Mouse (Mus musculus): ENCODE data around the gene Htra2.

Gene Htra2

DNA sequence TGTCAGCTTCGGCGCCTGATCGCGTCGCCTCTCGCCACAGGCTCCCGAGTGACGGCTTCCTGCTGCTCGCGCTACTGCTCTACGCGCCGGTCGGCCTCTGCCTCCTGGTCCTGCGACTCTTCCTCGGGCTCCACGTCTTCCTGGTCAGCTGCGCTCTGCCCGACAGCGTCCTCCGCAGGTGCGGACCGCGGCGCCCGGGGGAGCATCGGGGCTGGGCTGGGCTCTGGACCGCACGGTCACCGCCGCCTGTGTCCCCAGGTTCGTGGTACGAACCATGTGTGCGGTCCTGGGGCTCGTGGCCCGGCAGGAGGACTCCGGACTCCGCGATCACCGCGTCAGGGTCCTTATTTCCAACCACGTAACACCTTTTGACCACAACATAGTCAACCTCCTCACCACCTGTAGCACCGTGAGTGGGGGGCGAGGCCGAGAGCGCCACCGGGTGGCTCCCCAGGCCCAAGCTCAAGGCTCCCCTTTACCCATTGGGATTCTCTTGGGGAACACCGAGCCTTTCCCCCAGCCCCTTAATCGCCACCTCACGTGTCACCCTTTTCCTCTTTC, at the start of gene Htra2:
Gene Htra2 (minus strand): TSS at position 403 of the 561 bp plus-strand sequence.
- DNase-seq (ENCODE audit: low spot score), result no peak

DNA sequence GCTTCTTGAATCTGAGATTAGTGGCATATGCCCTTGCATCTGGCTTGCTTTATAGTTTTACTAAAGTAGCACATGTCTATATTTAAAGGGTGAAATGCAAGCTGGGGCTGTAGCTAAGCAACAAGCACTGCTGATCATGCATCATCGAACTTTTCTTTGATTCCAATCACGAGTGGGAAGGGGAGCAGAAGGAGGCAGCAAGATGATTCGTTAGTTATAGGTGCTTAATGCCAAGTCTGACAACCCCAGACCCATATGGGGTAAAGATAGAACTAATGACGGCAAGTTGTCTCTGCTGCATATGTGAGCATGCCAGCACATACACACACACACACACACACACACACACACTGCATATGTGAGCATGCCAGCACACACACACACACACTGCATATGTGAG, 49.1 kb upstream of the Htra2 start:
- no peak for DNase-seq (ENCODE audit: low spot score)

DNA sequence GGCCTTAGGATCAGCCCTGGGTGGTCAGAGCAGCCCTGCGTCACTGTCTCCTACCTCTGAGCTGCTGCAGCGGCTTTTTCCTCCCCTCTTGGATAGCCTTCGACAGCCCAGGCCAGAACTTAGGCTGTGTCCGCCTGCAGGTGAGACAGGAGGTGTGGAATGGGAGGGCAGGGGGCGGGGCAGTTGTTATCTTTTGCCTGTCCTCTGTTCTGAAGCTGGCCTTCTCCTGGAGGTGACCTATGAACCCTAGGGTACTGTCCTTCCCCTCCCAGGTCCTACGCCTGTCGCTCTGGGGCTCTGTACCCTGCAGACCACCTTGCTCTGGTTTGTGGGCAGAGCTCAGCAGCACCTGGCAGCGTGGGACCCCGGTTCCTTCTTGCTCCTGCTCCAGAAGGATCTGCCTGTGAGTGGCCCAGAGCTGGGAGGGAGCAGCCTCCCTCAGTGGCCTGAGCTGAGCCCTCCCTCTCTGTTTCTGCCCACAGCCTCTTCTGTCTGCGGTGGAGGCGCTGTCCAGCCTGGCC, 48.1 kb upstream of the Htra2 start:
- DNase-seq (ENCODE audit: low spot score), result no peak

DNA sequence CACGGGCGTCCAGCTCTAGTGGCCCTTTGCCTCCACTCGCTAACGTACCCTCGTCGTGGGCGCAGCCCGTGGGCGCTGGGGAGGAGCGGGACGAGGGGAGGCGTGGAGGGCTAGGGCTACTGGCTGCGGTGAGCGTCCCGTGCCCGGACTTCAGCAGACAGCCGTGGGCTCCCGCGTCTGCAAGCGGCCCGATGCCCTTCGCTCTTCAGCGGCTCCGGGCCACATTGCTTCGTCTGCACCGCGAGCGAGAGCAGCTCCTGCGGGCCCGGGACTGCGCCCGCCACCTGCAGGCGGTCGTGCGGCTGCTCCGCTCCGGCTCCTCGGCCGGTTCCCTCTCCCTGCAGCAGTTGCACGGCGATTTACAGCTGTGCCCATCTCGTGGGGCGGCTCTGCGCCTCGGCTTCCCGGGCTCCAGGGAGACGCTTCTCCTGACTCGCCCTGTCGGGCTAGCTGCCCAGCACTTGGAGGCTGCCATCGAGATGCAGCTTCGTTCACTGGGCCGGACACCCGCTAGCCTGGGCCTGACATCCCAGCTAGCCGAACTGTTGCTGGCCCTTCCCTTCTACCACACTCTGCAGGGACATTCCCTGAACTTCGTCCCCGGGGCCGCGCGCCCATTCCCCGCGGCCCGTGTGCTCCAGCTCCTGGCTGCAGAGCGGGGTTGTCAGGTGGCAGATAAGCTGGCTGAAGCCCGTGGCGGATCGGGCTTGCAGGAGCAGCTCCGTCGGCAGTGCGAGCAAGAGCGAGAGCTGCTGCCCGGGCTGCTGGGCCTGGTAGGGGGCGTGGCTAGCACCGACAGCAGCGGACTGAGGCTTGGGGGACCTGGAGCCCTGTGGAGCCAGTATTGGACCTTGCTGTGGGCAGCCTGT, 46.8 kb upstream of the Htra2 start:
- DNase-seq (ENCODE audit: low spot score), result no peak

DNA sequence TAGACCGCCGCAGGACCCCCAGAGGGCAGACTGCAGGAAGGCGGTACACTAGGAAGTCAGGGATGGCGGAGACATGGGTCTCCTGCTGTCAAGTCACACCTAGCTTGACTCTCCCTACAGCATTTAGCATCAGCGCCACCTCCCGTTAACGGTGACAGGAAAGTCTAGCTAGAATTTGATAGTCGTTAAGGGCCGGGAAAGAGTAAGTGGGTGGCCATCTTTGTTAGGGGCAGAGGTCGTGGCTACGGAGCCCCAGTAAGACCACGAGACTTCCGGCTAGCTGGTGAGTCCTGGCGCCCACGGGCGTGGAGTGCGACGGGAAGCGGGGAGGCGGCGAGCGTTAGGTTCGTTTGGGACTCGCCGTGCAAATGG, 46.2 kb upstream of the Htra2 start, which contains the start of the genes Ccdc142 and Gm42688:
Gene Ccdc142 (plus strand): TSS at position 286 of the 372 bp plus-strand sequence.
Gene Gm42688 (plus strand): TSS at position 302 of the 372 bp plus-strand sequence.
- peak; percentile 89 for DNase-seq (ENCODE audit: low spot score)

DNA sequence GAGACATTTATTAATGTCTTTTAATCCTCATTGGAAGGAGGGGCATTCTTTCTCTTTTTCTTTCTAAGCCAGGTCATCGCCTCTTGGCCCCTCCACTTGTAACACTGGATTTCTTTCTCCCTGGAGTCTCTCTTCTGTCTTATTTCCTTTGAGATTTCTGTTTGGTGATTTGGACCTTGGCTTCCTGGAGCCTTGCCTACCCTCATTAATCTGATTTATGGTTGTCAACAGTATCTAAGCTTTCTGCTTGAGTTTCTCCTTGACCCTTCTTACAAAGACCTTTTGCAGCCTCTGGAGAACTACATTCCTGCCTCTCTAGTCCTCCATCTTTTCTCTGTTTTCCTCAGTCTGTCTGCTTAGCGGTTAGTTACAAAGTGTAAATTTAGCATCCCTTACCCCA, 43.3 kb upstream of the Htra2 start:
- no peak for DNase-seq (ENCODE audit: low spot score)

DNA sequence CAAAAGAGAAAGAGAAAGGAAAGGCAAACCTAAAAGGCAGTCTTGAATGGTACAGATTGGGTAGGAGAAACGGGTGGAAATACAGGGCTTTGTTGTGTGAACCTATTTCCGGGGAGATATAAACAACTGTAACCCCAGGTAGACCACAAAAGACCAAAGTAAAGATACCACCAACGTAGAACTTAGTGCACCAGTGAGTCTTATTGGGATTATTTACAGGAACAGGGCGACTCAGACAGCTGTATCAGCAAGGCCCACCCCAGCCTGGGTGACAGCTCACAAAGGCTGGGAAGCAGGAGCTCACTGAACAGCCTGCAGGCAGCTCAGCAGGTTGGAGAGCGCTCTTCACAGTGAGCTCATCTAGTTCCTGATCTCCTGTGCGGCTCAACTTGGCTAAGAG, 40.9 kb upstream of the Htra2 start:
- DNase-seq (ENCODE audit: low spot score), result no peak

DNA sequence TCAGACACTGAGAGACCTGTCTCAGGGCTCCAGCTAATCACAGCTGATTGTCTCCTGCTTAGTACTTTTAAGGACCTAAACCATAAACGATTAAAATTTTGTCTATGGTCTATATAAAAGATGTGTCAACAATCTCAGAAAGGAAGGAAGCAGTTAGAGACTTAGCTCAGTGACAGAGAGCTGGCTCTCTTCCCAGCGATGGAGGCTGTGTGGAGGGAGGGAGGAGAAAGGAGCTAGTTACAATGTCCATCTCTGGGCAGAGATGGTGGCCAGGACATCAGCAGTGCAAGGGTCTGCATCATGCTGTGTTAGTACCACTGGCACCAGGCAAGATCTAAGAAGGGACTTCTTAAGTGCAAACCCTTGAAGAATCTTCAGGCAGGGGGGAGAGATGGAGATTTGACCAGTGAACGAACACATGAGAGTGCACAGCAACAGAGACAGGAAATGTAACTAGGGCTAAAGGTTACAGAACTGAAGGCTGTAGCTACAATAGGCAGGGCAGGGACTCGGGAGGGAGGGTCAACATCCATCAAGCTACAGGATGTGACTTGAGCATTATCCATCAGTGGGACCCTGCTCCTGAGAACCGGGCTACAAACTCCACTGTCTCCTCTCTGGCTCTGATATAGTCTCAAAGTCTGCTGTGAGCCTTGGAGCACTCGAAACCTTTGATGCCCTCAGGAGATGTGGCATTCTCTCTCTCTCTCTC, 37.5 kb upstream of the Htra2 start:
- DNase-seq (ENCODE audit: low spot score), result no peak

DNA sequence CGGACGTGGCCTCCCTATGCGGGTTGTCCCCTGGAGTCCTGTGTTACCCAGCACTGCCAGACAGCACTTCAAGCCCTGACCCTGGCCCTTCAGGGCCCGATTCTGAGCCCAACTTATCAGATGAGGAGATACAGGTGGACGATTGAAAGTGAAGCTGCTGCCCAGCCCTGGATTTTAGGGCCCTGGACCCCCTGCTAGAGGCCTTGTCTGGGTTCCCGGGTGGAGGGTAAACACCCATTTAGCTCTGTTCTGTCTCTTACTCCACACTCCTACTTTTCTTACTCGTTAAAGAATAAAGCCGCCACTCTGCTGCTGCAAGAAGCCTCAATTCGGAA, 32.8 kb upstream of the Htra2 start:
- DNase-seq (ENCODE audit: low spot score), result no peak

DNA sequence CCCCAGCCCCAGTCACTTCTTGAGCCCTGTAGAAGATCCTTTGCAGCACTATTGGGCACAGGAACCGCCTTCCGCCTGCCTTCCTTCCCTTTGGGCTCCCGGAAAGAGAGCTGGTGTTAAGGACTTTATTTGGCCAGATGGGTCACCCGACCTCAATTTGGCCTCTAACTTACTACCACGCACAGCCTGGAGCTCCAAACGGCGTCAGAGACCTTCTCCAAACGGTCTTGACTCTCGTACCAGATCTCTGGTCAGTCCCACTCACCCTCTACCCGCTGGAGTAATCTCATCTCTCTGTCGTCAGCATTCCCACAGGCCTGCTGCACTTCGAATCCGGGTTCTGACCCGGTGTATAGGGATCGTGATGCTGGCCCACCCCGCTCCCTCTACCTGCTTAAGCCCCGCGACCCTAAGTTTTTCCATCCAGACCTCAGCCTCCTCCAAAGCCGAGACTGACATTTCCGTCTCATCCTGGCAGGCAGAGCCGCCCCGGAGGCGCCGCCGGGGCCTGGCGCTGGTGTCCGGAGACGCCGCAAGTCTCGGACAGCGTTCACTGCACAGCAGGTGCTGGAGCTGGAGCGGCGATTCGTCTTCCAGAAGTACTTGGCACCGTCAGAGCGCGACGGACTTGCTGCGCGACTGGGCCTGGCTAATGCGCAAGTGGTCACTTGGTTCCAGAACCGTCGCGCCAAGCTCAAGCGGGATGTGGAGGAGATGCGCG, 32.3 kb upstream of the Htra2 start:
- DNase-seq (ENCODE audit: low spot score), result no peak

DNA sequence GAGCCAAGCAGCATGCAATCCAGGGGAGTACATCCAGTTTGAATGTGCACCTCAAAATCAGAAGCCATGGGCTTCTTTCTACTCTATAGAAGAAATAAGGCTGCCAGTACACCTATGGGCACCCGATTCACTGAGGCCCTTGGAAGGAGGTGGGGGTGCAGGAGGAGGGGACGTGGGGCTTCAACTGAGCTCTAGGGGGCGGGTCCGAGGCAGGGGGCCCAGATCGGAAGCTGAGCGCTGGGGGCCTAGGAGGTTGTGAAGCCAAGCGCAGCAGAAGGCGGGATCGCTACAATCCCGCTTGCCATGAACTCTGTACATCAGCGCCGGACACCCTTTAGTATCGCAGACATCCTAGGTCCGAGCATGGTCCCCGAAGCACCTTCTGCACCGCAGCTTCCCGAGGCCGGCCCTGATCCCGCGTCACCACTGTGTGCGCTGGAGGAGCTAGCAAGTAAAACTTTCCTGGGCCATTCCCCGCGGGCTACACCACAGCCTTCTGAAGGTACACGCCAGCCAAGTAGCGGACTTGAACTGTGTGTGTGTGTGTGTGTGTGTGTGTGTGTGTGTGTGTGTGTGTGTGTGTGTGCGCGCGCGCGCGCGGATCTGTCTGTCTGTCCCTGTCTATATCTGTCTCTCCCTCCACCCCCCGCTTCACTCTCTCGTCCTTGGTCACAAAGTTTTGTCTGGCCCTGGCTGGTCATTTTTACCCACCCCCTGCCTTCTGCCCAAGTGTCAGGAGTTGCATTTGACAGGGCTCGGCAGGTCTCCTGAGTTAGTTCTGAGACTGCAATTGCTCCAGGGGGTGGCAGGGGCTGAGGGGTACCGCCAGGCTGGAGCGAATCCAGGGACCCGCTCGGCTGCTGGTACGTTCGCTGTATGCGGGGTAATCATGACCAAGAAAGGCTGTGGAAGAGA, 31.3 kb upstream of the Htra2 start, which contains the start of gene Lbx2:
Gene Lbx2 (plus strand): TSS at position 247 of the 915 bp plus-strand sequence.
- no peak for DNase-seq (ENCODE audit: low spot score)

DNA sequence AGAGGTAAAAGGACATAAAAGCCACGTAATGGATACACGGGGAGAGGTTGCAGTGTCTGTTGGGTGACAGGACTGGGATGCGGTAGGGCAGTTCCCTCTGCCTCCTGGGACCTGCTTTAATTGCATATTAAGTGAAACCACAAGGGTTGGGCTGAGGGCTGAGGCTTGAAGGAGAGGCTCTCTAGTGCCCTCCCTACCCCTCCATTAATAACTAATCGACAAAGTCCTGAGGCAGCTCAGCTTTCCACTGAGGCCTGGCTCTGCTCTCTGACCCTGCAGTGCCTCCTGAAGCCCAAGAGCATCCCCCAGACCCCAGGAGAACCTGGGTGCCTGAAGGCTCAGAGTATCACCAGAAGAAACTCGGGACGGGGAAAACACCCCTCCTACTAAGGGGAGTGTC, 29.4 kb upstream of the Htra2 start:
- DNase-seq (ENCODE audit: low spot score), result no peak

DNA sequence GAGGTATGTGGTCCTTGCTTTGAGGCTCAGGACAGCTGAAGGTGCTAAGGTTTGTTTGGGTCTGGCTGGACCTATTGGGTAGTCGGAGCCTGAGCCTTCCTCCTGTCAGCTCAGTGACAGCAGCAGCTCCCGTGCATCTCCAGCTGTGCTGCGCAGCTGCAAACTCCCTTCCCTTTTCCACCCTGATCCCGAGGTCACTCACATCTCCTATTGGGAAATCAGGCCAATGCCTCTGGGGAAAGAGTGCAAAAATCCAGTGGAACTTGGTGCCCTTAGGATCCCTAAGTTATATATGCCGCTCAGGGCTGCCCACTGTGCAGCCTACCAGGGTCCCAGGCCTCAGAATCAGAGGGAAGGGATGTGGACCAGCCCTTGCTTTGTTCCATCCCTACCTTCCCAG, 28.4 kb upstream of the Htra2 start:
- DNase-seq (ENCODE audit: low spot score), result no peak

DNA sequence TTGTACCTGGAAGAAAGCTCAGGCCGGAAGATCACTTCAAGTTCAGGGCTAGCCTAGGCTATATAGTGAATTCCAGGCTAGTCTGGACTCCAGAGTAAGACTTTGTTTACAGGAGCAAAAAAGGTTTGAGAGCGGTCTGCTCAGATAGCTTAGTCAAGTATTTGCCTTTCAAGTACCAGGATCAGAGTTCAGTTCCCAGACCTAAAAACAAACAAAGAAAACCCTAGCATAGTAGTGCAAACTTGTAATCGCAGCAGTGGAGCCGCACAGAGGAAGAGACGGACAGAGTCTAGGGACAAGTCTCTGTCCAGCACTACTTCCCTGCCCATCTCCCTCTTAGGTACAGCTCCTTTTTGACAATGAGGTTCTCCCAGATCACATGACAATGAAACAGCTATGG, 25.1 kb upstream of the Htra2 start:
- no peak for DNase-seq (ENCODE audit: low spot score)

DNA sequence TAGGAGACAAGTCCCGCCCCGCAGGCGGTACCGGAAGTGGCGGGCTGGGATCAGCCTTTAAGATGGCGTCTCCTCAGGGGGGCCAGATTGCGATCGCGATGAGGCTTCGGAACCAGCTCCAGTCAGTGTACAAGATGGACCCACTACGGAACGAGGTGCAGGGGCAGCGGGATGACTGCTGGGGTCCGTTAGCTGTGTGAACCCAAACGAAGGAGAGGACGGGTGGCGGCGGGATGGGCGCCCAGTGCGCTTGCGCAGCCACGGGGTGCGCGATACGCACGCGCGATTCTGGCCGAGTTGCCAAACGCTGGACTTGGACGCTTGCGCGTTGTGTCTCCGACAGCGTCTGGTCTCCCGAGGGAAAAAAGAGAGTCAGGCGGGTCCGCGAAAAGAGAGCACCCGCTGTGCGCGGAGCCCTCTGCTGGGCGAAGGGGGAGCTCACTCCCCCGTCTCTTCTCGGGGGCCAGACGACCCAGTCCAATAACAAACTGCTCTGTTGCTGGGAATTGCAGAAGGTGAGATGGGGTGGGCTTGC, 23.3 kb upstream of the Htra2 start:
- DNase-seq (ENCODE audit: low spot score), result peak; percentile 98

DNA sequence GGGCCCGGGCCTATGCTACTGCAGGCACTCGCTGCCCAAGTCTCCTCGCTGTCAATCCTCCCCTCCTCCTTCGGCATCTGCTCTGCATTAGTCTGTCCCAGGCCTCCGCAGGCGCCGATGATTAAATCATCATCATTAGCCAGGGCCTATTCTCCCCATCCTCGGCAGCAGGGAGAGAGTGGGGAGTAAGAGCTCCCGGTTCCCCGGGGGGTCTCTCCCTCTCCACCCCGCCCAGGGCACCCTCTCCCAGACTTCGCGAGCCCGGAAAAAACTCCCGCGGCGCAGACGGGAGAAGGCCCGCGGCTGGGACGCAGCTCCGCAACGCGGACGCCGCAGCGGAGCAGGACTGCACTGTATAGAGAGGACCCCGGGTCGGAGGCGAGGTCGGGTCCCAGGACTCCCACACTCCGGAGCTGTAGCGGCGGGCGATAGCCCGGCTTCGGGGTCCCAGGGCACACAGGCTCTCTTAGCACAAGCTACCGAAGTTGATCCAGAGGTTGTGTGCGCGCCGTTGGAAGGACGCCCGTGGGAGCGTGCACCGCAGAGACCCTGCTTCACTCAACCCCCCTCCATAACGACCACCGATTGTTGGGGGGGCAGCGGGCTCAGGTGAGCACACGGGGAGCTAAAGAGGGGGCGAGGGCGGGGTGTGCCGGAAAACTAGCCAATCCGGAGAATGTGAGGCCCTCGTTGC, 22.7 kb upstream of the Htra2 start, which contains the start of gene Pcgf1:
Gene Pcgf1 (plus strand): TSS at position 240 of the 694 bp plus-strand sequence.
- no peak for DNase-seq (ENCODE audit: low spot score)

DNA sequence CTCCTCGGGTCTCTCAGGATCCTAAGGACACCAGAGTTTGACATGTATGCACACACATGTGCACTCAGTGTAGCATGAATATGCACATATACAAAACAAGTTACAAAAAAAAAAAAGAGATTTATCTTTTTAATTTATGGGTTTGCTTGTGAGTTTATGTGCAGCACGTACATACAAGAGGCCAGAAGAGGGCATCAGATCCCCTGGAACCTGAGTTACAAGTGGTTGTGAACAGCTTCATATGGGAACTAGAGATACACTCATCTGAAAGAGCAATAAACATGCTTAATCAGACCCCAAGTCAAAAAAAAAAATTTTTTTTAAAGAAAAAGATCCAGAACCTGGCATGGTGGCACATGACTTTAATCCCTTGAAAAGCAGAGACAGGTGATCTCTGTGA, 19.9 kb upstream of the Htra2 start:
- DNase-seq (ENCODE audit: low spot score), result no peak

DNA sequence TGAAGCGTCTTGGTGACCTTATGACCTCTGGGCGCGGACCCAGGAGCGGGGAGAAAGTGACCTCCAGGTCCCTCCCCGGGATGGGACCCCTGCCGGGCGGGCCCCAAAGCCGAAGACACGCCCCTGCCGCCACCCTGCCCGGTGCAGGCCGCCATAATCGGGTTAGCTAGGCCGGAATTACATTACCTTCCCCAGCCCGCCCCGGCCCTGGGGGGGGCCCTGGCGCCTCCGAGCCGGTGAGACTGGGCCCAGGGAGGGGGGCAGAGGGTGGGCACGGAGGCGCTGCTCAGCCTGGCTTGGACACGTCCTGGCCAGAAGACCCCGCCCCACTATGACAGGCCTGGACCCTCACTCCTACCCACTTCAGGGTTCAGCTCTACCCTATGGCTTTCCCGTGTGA, 16.1 kb upstream of the Htra2 start:
- no peak for DNase-seq (ENCODE audit: low spot score)

DNA sequence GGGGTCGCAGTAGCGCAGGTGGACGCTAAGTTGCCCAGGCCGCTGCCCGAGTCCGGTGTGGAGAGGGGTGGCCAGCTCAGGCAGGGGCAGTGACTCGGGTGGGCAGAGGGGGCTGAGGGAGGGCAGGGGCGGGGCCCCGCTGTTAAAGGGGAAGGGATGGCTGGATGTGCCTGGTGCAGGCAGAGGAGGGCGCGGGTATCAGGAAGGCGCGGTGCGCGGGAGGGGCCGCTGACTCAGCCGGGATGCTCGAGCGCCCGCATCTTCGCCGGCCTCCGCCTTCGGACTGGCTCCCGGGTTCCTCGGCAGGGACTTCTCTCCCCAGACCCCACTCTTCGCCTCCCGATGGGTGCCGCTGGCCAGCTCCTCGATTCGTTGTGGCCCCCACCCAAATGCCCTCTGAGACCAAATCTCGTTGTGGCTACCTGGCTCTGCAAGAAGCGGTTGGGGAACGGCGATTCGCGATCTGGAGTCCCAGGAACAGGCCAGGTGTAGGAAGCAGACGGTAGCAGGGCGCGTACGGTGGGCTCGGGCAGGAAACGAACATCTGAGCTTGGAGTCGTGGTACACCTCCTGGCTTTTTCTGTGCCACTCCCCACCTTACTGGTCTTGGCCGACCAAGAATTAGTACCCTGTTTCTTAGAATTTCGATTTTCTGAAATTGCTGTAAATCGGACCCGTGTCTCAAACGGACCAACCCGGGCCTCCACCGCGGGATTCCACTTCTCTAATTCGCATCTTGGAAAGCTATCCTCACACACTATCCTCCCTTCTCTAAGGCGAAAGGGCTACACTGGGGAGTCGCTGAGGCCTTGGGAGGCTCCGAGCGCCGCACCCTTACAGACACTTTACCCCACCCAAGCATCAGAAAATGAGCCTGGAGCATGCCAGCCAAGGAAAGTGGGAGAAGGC, 15.5 kb upstream of the Htra2 start:
- no peak for DNase-seq (ENCODE audit: low spot score)

DNA sequence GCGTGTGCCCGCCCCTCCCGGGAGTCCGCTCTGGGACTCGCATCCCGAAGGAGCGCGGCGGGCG, 15.0 kb upstream of the Htra2 start, which contains the start of gene Tlx2:
Gene Tlx2 (minus strand): TSS at position 47 of the 64 bp plus-strand sequence.
- no peak for DNase-seq (ENCODE audit: low spot score)
